Comparison of ENCODE assay signal across 8 mouse cellular contexts in genomic region chr19:7417911-7418849, GRCm38 (mm10). TPM values are rescaled to one million over a fixed set of nuclear protein-coding genes. Genes with fewer than 3 reads are reported as not detected.
DNase-seq lines count a peak whose midpoint lies in the region; ATAC-seq lines count a peak whose summit lies in the region.

No protein-coding gene starts in this region.

- H3K9ac ChIP-seq in hindbrain, embryonic 13.5 days = peak overlapping the region; percentile 98

- intact Hi-C loops in left cerebral cortex, postnatal 25 days (cut with DNase I) = loop anchor here (2.0 to 10.0 kb wide), 5 partner anchors 35 to 363 kb away; partner anchors contain the start of genes Macrod1, Naa40 and Spindoc

- peaks cover 28% of the 10 kb centered on the region for H3K36me3 ChIP-seq in hindbrain, embryonic 13.5 days

- peak overlapping the region; percentile 99 for H3K27ac ChIP-seq in hindbrain, embryonic 13.5 days

- WGBS in hindbrain, embryonic 13.5 days = under 1% methylated on average over 59 of the region's 59 CpGs

- peak overlapping the region; percentile 85 for H3K4me2 ChIP-seq in hindbrain, embryonic 13.5 days

- H3K4me1 ChIP-seq in hindbrain, embryonic 13.5 days (replicated peaks) = peaks cover 60% of the 10 kb centered on the region

- DNase-seq in ZHBTc4 (ENCODE audit: low read depth, low spot score) = peak; percentile 86
- peak; percentile 90 to 95 for DNase-seq in cerebellum, postnatal 14 days
- peak; percentile 74 to 82 for DNase-seq in frontal cortex, postnatal 36 days (ENCODE audit: low spot score in 2 of 2)
- peak; percentile 80 to 83 for DNase-seq in left cerebral cortex, postnatal 25 days (ENCODE audit: low spot score in 2 of 2)
- peak; percentile 82 to 89 for DNase-seq in right cerebral cortex, postnatal 10 days (ENCODE audit: low spot score in 2 of 2)
- DNase-seq in urinary bladder, postnatal 10 days (ENCODE audit: low spot score) = peak; percentile 29

- no peaks in the 10 kb centered on the region for H3K27me3 ChIP-seq in hindbrain, embryonic 13.5 days

- H3K9me3 ChIP-seq in hindbrain, embryonic 13.5 days = no peaks in the 10 kb centered on the region

- peak; percentile 64 for ATAC-seq in hindbrain, embryonic 13.5 days (ENCODE audit: low FRiP score)
- ATAC-seq in megakaryocyte progenitor cell, adult 5-6 weeks (replicated peaks; ENCODE audit: poor library complexity) = peak; percentile 79

- peak overlapping the region; percentile 85 for H3K4me3 ChIP-seq in hindbrain, embryonic 13.5 days

RNA-seq across cellular contexts. Expression of gene 2700081O15Rik, which starts 0.8 kb away (rescaled TPM):
- polyA plus RNA-seq in hindbrain, embryonic 13.5 days (2015; fragmentation: Nextera tagmentation; extraction: Ambion mirVana) = 17.7 and 18.0 TPM in 2 replicates
- 10 to 100 TPM; 36.0 to 36.2 TPM for total RNA-seq in left cerebral cortex, postnatal 25 days (2021)
- 1.5 and 2.3 TPM in 2 replicates for total RNA-seq in megakaryocyte progenitor cell, adult 5-6 weeks (2015)
- total RNA-seq in megakaryocyte progenitor cell, adult 5-6 weeks (2017) = 1.4 and 3.2 TPM in 2 replicates

RNA-seq across cellular contexts. Expression of gene Spindoc, which starts 35.4 kb away (rescaled TPM):
- 34.0 and 42.7 TPM in 2 replicates for polyA plus RNA-seq in hindbrain, embryonic 13.5 days (2015; fragmentation: Nextera tagmentation; extraction: Ambion mirVana)
- 10 to 100 TPM; 29.0 to 32.0 TPM for total RNA-seq in left cerebral cortex, postnatal 25 days (2021)
- total RNA-seq in megakaryocyte progenitor cell, adult 5-6 weeks (2015) = 7.6 and 8.1 TPM in 2 replicates
- total RNA-seq in megakaryocyte progenitor cell, adult 5-6 weeks (2017) = 2.6 and 3.6 TPM in 2 replicates

Comparison
In these comparisons a context has a peak if more than half of its experiments do, and no peak if none do; other contexts are left out.
1. Peak in every context shown above with its lines: DNase-seq, ATAC-seq, H3K4me3 ChIP-seq and H3K27ac ChIP-seq.
2. DNase-seq: peak in every context shown above with its lines; median percentile 92 in cerebellum, postnatal 14 days; 86 in ZHBTc4; 86 in right cerebral cortex, postnatal 10 days; 82 in left cerebral cortex, postnatal 25 days; 78 in frontal cortex, postnatal 36 days; 29 in urinary bladder, postnatal 10 days.
3. RNA of gene 2700081O15Rik, which starts 0.8 kb away (total RNA-seq): 36.0 to 36.2 TPM in left cerebral cortex, postnatal 25 days; 1.4 to 3.2 TPM in megakaryocyte progenitor cell, adult 5-6 weeks; every median in the first group is over 4 times any median in the second.